8 mouse cellular contexts compared by ENCODE assay signal in the genomic region with DNA sequence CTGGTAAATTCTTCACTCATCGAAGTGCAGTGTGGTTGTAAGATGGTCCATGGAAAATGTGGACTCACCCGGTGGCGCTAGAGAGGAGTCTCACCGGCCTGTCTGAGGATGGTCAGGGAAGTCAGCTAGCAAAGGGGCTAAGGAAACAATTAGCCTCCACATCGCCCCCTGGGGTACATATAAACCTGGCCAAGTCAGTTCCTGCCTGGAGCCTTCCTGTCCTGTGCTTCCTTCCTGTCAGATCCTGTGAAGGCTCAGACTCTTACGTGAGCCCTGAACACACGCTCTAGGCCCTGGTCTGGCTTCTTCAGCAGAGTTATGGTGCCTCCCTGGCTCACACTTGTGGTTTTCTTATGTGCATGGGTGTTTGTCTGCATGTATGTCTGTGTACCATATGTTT. TPM values are rescaled to one million over a fixed set of nuclear protein-coding genes. Genes with fewer than 3 reads are reported as not detected.
DNase-seq lines count a peak whose midpoint lies in the region; ATAC-seq and TF ChIP-seq lines count a peak whose summit lies in the region.

No protein-coding gene starts in this region.

- no peak overlapping the region for H3K27ac ChIP-seq in liver, embryonic 12.5 days
- no peak overlapping the region for H3K27ac ChIP-seq in kidney, adult 2 months (ENCODE audit: insufficient read depth, low read depth, low read length)
- no peak overlapping the region for H3K27ac ChIP-seq in forebrain, embryonic 12.5 days

- no peak for ATAC-seq in liver, embryonic 12.5 days
- no peak for ATAC-seq in forebrain, embryonic 12.5 days (ENCODE audit: low FRiP score)

- DNase-seq in liver = peak; percentile 44
- DNase-seq in brain, embryonic 14.5 days (ENCODE audit: low read depth) = peak; percentile 36
- peak; percentile 70 for DNase-seq in kidney, adult 2 months
- peak; percentile 51 for DNase-seq in mesoderm, embryonic 11.5 days (ENCODE audit: low read depth, low spot score)
- DNase-seq in frontal cortex, postnatal 25 days (ENCODE audit: low spot score in 2 of 2) = no peak
- DNase-seq in right cerebral cortex, adult 2 months (ENCODE audit: low spot score in 2 of 2) = no peak

- peaks cover 53% of the 10 kb centered on the region for H3K27me3 ChIP-seq in liver, embryonic 12.5 days (replicated peaks)
- no peaks in the 10 kb centered on the region for H3K27me3 ChIP-seq in kidney, adult 2 months (replicated peaks; ENCODE audit: control insufficient read depth, insufficient read depth, low read length)
- H3K27me3 ChIP-seq in forebrain, embryonic 12.5 days = peaks cover 22% of the 10 kb centered on the region

- peaks cover 6% of the 10 kb centered on the region for H3K4me1 ChIP-seq in liver, embryonic 12.5 days
- H3K4me1 ChIP-seq in kidney, adult 2 months (ENCODE audit: control insufficient read depth, insufficient read depth, low read length) = no peaks in the 10 kb centered on the region
- peaks cover 22% of the 10 kb centered on the region for H3K4me1 ChIP-seq in forebrain, embryonic 12.5 days

- no peak overlapping the region for H3K4me3 ChIP-seq in liver, embryonic 12.5 days
- no peak overlapping the region for H3K4me3 ChIP-seq in kidney, adult 2 months (ENCODE audit: insufficient read depth, low read depth, low read length)
- no peak overlapping the region for H3K4me3 ChIP-seq in forebrain, embryonic 12.5 days (replicated peaks)

- H3K9me3 ChIP-seq in liver, embryonic 12.5 days (replicated peaks) = no peaks in the 10 kb centered on the region
- H3K9me3 ChIP-seq in forebrain, embryonic 12.5 days = no peaks in the 10 kb centered on the region

- no peak overlapping the region for H3K4me2 ChIP-seq in liver, embryonic 12.5 days
- H3K4me2 ChIP-seq in forebrain, embryonic 12.5 days = no peak overlapping the region

- 37% methylated on average over 7 of the region's 7 CpGs for WGBS in liver, embryonic 12.5 days (ENCODE audit: insufficient replicate concordance)
- WGBS in kidney, adult 2 months = 47% methylated on average over 7 of the region's 7 CpGs
- WGBS in forebrain, embryonic 12.5 days = 44% methylated on average over 7 of the region's 7 CpGs

- H3K36me3 ChIP-seq in liver, embryonic 12.5 days = no peaks in the 10 kb centered on the region
- H3K36me3 ChIP-seq in kidney, adult 2 months (ENCODE audit: control insufficient read depth, insufficient read depth, low read length) = no peaks in the 10 kb centered on the region
- H3K36me3 ChIP-seq in forebrain, embryonic 12.5 days (replicated peaks) = 0 out of 2 replicates have a peak, but pooled peaks cover 9% of the 10 kb centered on the region

- peak; percentile 30; the same call in 1 of the 2 replicates for TF ChIP-seq CTCF in brain, embryonic 14.5 days (IDR thresholded peaks at IDR 0.05; ENCODE audit: borderline replicate concordance, extremely low read depth, insufficient read depth, insufficient read length)
- peak; percentile 40; the same call in 1 of the 2 replicates for TF ChIP-seq CTCF in kidney, adult 2 months (conservative IDR thresholded peaks at IDR 0.05; ENCODE audit: insufficient read depth, insufficient read length, low read depth, low read length)

- TF ChIP-seq POLR2A in brain, embryonic 14.5 days (IDR thresholded peaks at IDR 0.05; ENCODE audit: borderline replicate concordance, extremely low read depth, insufficient read depth, insufficient read length, poor library complexity, severe bottlenecking) = no peak
- TF ChIP-seq POLR2A in kidney, adult 2 months (IDR thresholded peaks at IDR 0.05; ENCODE audit: low read depth, low read length) = no peak

- no peak overlapping the region for H3K9ac ChIP-seq in liver, embryonic 12.5 days
- no peak overlapping the region for H3K9ac ChIP-seq in forebrain, embryonic 12.5 days

RNA-seq across cellular contexts. Expression of gene Ptch2, which starts 5.3 kb away (rescaled TPM):
- 1.3 and 1.4 TPM in 2 replicates for polyA plus RNA-seq in liver, embryonic 12.5 days (2016; fragmentation: Nextera tagmentation; extraction: Ambion mirVana)
- polyA plus RNA-seq in brain, embryonic 14.5 days (2012; rRNA removed) = 11.6 and 18.6 TPM in 2 replicates
- 5.0 and 7.1 TPM in 2 replicates for polyA plus RNA-seq in kidney, adult 2 months (2012; rRNA removed)
- 5.9 and 6.7 TPM in 2 replicates for polyA plus RNA-seq in forebrain, embryonic 12.5 days (2016; fragmentation: Nextera tagmentation; extraction: Ambion mirVana)

RNA-seq across cellular contexts. Expression of gene Btbd19, which starts 24.3 kb away (rescaled TPM):
- polyA plus RNA-seq in liver, embryonic 12.5 days (2016; fragmentation: Nextera tagmentation; extraction: Ambion mirVana) = 6.4 and 7.1 TPM in 2 replicates
- polyA plus RNA-seq in brain, embryonic 14.5 days (2012; rRNA removed) = 6.5 and 7.9 TPM in 2 replicates
- polyA plus RNA-seq in kidney, adult 2 months (2012; rRNA removed) = 4.5 and 4.6 TPM in 2 replicates
- polyA plus RNA-seq in forebrain, embryonic 12.5 days (2016; fragmentation: Nextera tagmentation; extraction: Ambion mirVana) = 3.2 and 5.2 TPM in 2 replicates

RNA-seq across cellular contexts. Expression of gene Tctex1d4, which starts 25.4 kb away (rescaled TPM):
- not detected in 2 replicates for polyA plus RNA-seq in liver, embryonic 12.5 days (2016; fragmentation: Nextera tagmentation; extraction: Ambion mirVana)
- 0.52 and 0.67 TPM in 2 replicates for polyA plus RNA-seq in brain, embryonic 14.5 days (2012; rRNA removed)
- 0.20 TPM in 1 of 2 replicates, not detected in the other for polyA plus RNA-seq in kidney, adult 2 months (2012; rRNA removed)
- polyA plus RNA-seq in forebrain, embryonic 12.5 days (2016; fragmentation: Nextera tagmentation; extraction: Ambion mirVana) = not detected in 2 replicates

RNA-seq across cellular contexts. Expression of gene Plk3, which starts 32.5 kb away (rescaled TPM):
- 2.2 and 2.8 TPM in 2 replicates for polyA plus RNA-seq in liver, embryonic 12.5 days (2016; fragmentation: Nextera tagmentation; extraction: Ambion mirVana)
- 18.5 and 19.6 TPM in 2 replicates for polyA plus RNA-seq in brain, embryonic 14.5 days (2012; rRNA removed)
- 6.9 and 8.6 TPM in 2 replicates for polyA plus RNA-seq in kidney, adult 2 months (2012; rRNA removed)
- 17.7 and 23.1 TPM in 2 replicates for polyA plus RNA-seq in forebrain, embryonic 12.5 days (2016; fragmentation: Nextera tagmentation; extraction: Ambion mirVana)

RNA-seq across cellular contexts. Expression of gene Rps8, which starts 54.8 kb away (rescaled TPM):
- polyA plus RNA-seq in liver, embryonic 12.5 days (2016; fragmentation: Nextera tagmentation; extraction: Ambion mirVana) = 960 and 969 TPM in 2 replicates
- polyA plus RNA-seq in brain, embryonic 14.5 days (2012; rRNA removed) = 838 and 897 TPM in 2 replicates
- polyA plus RNA-seq in kidney, adult 2 months (2012; rRNA removed) = 372 and 534 TPM in 2 replicates
- 668 and 669 TPM in 2 replicates for polyA plus RNA-seq in forebrain, embryonic 12.5 days (2016; fragmentation: Nextera tagmentation; extraction: Ambion mirVana)

Comparison
In these comparisons a context has a peak if more than half of its experiments do, and no peak if none do; other contexts are left out.
1. DNase-seq: peak in liver (single experiment), brain, embryonic 14.5 days (single experiment), kidney, adult 2 months (single experiment) and mesoderm, embryonic 11.5 days (single experiment); none in frontal cortex, postnatal 25 days (0 of 2) and right cerebral cortex, adult 2 months (0 of 2).